Mouse (Mus musculus) frontal cortex, adult 2 months (tissue): ENCODE results near the gene Rcor1. TPM values are rescaled to one million over a fixed set of nuclear protein-coding genes. Genes with fewer than 3 reads are reported as not detected.
"Not testable (repeated sequence)": the region's sequence is repeated elsewhere in the genome, so short reads cannot be mapped to it uniquely, and the experiment has no call there.

Experiments
- DNase-seq, 2 experiments: peaks; one replicate each; pipeline ENCODE4 v3.0.0; 2022; ENCODE audit warnings: low spot score in 1 of 2; ENCODE audit errors: extremely low spot score in 1 of 2
- polyA plus RNA-seq: library from polyadenylated mRNA; depleted of rRNA; stranded (reverse); fragments of >200 nt; gene quantifications from 2 replicates; pipeline ENCODE4 v1.2.3, GENCODE M21; 2012

The Rcor1 gene
- polyA plus RNA-seq, 1 experiment = 13.4 TPM

- DNase-seq = no peak
Measured at GRCm38 (mm10) chr12:111064220-111064619, 25.1 kb downstream of the Rcor1 start.

GRCm38 (mm10) chr12:111065330-111065729 lies 26.2 kb downstream of the Rcor1 start:
- no peak for DNase-seq

- no peak for DNase-seq
Measured at GRCm38 (mm10) chr12:111067816-111068215, 28.7 kb downstream of the Rcor1 start.

GRCm38 (mm10) chr12:111069299-111069698 lies 30.1 kb downstream of the Rcor1 start:
- DNase-seq = not testable (repeated sequence)

- no peak for DNase-seq
Measured at GRCm38 (mm10) chr12:111071009-111071408, 31.9 kb downstream of the Rcor1 start.

GRCm38 (mm10) chr12:111071477-111072152 lies 32.5 kb downstream of the Rcor1 start:
- DNase-seq = no peak

- no peak for DNase-seq
Measured at GRCm38 (mm10) chr12:111076385-111076965, 37.3 kb downstream of the Rcor1 start.

- no peak for DNase-seq
Measured at GRCm38 (mm10) chr12:111085579-111085978, 46.4 kb downstream of the Rcor1 start.

- DNase-seq = no peak
Measured at GRCm38 (mm10) chr12:111087066-111087465, 47.9 kb downstream of the Rcor1 start.

GRCm38 (mm10) chr12:111088186-111088585 lies 49.0 kb downstream of the Rcor1 start:
- DNase-seq = peak; percentile 59 to 95

- peak; percentile 32 to 53 for DNase-seq
Measured at GRCm38 (mm10) chr12:111088731-111089141, 49.6 kb downstream of the Rcor1 start.

- DNase-seq = no peak
Measured at GRCm38 (mm10) chr12:111089145-111089544, 50.0 kb downstream of the Rcor1 start.

GRCm38 (mm10) chr12:111090801-111091200 lies 51.6 kb downstream of the Rcor1 start:
- no peak for DNase-seq

GRCm38 (mm10) chr12:111091981-111092380 lies 52.8 kb downstream of the Rcor1 start:
- no peak for DNase-seq

- no peak for DNase-seq
Measured at GRCm38 (mm10) chr12:111094073-111094472, 54.9 kb downstream of the Rcor1 start.

- no peak for DNase-seq
Measured at GRCm38 (mm10) chr12:111095086-111095485, 55.9 kb downstream of the Rcor1 start.

- no peak for DNase-seq
Measured at GRCm38 (mm10) chr12:111096249-111096648, 57.1 kb downstream of the Rcor1 start.

- no peak for DNase-seq
Measured at GRCm38 (mm10) chr12:111097036-111097435, 57.9 kb downstream of the Rcor1 start.

GRCm38 (mm10) chr12:111111176-111111575 lies 72.0 kb downstream of the Rcor1 start:
- DNase-seq = no peak

GRCm38 (mm10) chr12:111114593-111114992 lies 75.4 kb downstream of the Rcor1 start:
- no peak for DNase-seq

GRCm38 (mm10) chr12:111119506-111120085 lies 80.4 kb downstream of the Rcor1 start:
- DNase-seq = no peak
